Mouse (Mus musculus) stomach, postnatal 0 days (tissue): ENCODE results near the gene Klhl36. TPM values are rescaled to one million over a fixed set of nuclear protein-coding genes. Genes with fewer than 3 reads are reported as not detected.
A peak's percentile ranks its signal among the peaks of the same experiment; 100 is the strongest.
"Not testable (repeated sequence)": the region's sequence is repeated elsewhere in the genome, so short reads cannot be mapped to it uniquely, and the experiment has no call there.

Source experiments
- ATAC-seq: fragments of 200-750 bp; cut with Nextera tagmentation; 2 replicates; pipeline ENCODE4 v1.8.0; 2017; ENCODE audit not compliant: low FRiP score, low TSS enrichment
- DNase-seq: peaks from one replicate; pipeline ENCODE4 v3.0.0-alpha.2; 2016; ENCODE audit warnings: low spot score
- H3K27ac ChIP-seq: fragments of 300-500 bp; sonication (generic); replicated peaks from 2 replicates; pipeline ENCODE4 v1.5.1; 2014; ENCODE audit warnings: mild to moderate bottlenecking, control low read depth
- H3K27me3 ChIP-seq: fragments of 300-500 bp; sonication (generic); 2 replicates; pipeline ENCODE4 v1.6.1; 2014; ENCODE audit warnings: low read length; ENCODE audit not compliant: control insufficient read depth, insufficient read depth
- H3K36me3 ChIP-seq: fragments of 300-500 bp; sonication (generic); 2 replicates; pipeline ENCODE4 v1.6.1; 2014; ENCODE audit warnings: low read length, mixed read lengths; ENCODE audit not compliant: control insufficient read depth, insufficient read depth
- H3K4me1 ChIP-seq: fragments of 300-500 bp; sonication (generic); replicated peaks from 2 replicates; pipeline ENCODE4 v1.6.1; 2014; ENCODE audit warnings: antibody characterized with exemption; ENCODE audit not compliant: control insufficient read depth, insufficient read depth
- H3K4me2 ChIP-seq: fragments of 300-500 bp; sonication (generic); replicated peaks from 2 replicates; pipeline ENCODE4 v1.6.1; 2014; ENCODE audit warnings: low read depth, mild to moderate bottlenecking, control low read depth, moderate library complexity
- H3K4me3 ChIP-seq: fragments of 300-500 bp; sonication (generic); 2 replicates; pipeline ENCODE4 v1.5.1; 2014; ENCODE audit warnings: low read depth, low read length, control low read depth
- H3K9ac ChIP-seq: fragments of 300-500 bp; sonication (generic); 2 replicates; pipeline ENCODE4 v1.6.1; 2014; ENCODE audit warnings: mild to moderate bottlenecking, low read length, control low read depth, mixed read lengths
- H3K9me3 ChIP-seq: fragments of 300-500 bp; sonication (generic); 2 replicates; pipeline ENCODE4 v1.6.1; 2016; ENCODE audit warnings: low read length; ENCODE audit not compliant: control insufficient read depth
- CTCF ChIP-seq: IDR thresholded peaks from 2 replicates; pipeline ENCODE4 v1.5.1; 2016; ENCODE audit warnings: antibody characterized with exemption, low read depth, mild to moderate bottlenecking, moderate library complexity
- EP300 ChIP-seq: optimal IDR thresholded peaks from 2 replicates; pipeline ENCODE3; 2016; ENCODE audit warnings: antibody characterized with exemption
- WGBS: fragments of 180-500 bp; shearing (Covaris S2); extraction: QIAGEN DNeasy Blood & Tissue Kit; methylation state at CpG from one replicate; pipeline ENCODE4 v1.1.7; 2014; 5-methylcytosine and 5-hydroxymethylcytosine counted together
- polyA plus RNA-seq: library from polyadenylated mRNA; unstranded; fragments of >200 nt; fragmentation: Nextera tagmentation; extraction: Ambion mirVana; gene quantifications from 2 replicates; pipeline ENCODE4 v1.2.1, GENCODE M21; 2015

Gene Klhl36
- polyA plus RNA-seq, 1 experiment from 2014 or later, result 9.0 TPM

DNA sequence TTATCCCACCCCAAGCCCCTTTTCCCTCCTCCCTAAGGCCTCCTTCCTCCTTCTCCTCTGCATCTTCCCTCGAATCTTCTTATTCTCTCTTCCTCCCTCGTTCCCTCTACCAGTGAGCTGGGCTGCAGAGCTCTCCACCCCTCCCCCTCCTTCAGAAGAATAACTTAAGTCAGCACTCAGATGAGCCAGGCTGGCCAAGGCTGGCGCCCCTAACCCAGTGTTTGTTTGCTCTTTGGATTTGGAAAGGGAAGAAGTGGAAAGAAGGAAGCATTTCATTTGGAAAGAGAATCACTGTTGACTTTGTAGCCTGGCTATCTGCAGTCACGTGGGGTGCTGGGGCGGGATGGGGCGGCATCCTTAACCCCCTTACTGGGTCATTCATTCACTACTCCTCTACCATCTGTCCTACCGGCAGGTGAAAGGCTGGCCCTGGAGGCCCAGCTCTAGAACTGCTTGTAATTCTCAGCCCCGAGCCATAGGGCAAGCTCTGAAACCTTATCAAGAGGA, 21.1 kb upstream of the Klhl36 start:
- Histone ChIP-seq H3K27ac (peak overlapping the region; percentile 86), H3K9ac (peak overlapping the region; percentile 52), H3K36me3 (no peaks in the 10 kb centered on the region), H3K9me3 (no peaks in the 10 kb centered on the region), H3K4me3 (peak overlapping the region; percentile 75), H3K4me1 (peaks cover 11% of the 10 kb centered on the region; the same call in 1 of the 2 replicates), H3K27me3 (no peaks in the 10 kb centered on the region), H3K4me2 (peak overlapping the region; percentile 93)
- TF ChIP-seq EP300, result no peak
- no peak for TF ChIP-seq CTCF
- DNase-seq (peak; percentile 75), ATAC-seq (peak; percentile 28)
- 13% methylated on average over 8 of the region's 8 CpGs for WGBS

DNA sequence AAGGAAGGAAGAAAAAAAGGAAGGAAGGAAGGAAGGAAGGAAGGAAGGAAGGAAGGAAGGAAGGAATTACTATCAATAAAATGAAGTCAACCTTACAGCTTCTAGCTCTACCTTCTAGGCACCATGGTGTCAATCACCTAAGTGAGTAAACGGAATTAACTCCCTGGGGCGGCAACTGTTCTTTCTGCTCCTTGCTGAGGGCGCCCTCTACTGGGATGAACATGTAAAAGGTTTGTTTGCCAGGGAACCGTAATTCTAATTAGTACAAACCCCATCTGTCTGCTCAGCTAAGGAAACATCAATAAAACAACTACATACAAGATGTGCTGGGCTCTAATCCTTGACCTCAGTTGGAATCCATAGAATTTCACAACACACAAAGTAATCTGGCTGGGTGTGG, 18.6 kb upstream of the Klhl36 start:
- H3K27ac ChIP-seq, result no peak overlapping the region
- H3K4me3 ChIP-seq, result no peak overlapping the region
- WGBS, result 0% methylated on average over 4 of the region's 4 CpGs
- TF ChIP-seq CTCF (peak; percentile 96), EP300 (no peak)
- no peaks in the 10 kb centered on the region for H3K36me3 ChIP-seq
- ATAC-seq (no peak), DNase-seq (peak; percentile 78)
- no peak overlapping the region for H3K9ac ChIP-seq
- no peaks in the 10 kb centered on the region for H3K9me3 ChIP-seq
- no peaks in the 10 kb centered on the region for H3K27me3 ChIP-seq
- peaks cover 3% of the 10 kb centered on the region; the same call in 1 of the 2 replicates for H3K4me1 ChIP-seq
- no peak overlapping the region for H3K4me2 ChIP-seq

DNA sequence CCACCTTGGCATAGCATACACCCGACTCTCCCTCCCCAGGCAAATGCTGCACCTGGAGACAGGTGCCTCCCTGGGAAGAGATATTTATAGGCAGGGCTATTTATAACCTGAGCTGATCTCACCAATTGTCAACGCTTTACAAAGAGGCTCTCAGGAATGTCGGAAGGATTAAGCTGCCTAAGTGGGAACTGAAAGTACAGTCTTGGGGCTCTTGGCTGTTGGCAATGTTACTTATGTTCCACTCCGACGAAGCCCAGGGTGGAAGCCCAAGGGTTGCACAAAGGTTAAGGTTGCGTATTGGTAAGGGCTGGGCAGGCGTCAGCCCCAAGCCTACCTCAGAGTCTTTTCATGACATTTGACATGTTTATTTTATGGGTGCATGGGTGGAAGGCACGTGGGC, 17.5 kb upstream of the Klhl36 start:
- Histone ChIP-seq H3K4me1 (peaks cover 3% of the 10 kb centered on the region; the same call in 1 of the 2 replicates), H3K27ac (0 out of 2 replicates have a peak overlapping the region, but pooled peaks have one; percentile 4), H3K36me3 (no peaks in the 10 kb centered on the region), H3K9me3 (no peaks in the 10 kb centered on the region), H3K9ac (no peak overlapping the region), H3K4me2 (no peak overlapping the region; the same call in 1 of the 2 replicates), H3K4me3 (no peak overlapping the region), H3K27me3 (no peaks in the 10 kb centered on the region)
- ATAC-seq, result no peak
- 14% methylated on average over 8 of the region's 8 CpGs for WGBS
- peak; percentile 41 for DNase-seq
- TF ChIP-seq EP300 (no peak), CTCF (no peak)

DNA sequence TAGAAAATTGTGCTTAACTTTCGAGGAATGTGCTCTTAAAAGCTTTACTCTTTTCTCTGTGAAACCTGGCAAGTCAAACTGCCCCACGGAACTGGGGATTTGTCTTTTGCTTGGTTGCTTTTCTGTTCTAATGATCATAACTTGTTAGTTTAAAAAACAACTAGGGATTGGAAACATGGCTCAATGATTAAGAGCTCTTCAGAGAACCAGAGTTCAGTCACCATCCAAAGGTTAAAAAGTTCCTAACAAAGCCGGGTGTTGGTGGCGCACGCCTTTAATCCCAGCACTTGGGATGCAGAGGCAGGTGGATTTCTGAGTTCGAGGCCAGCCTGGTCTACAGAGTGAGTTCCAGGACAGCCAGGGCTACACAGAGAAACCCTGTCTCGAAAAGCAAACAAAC, 16.3 kb upstream of the Klhl36 start:
- not testable (repeated sequence) for H3K4me1 ChIP-seq, H3K4me2 ChIP-seq, H3K36me3 ChIP-seq, H3K9me3 ChIP-seq, H3K27me3 ChIP-seq, H3K4me3 ChIP-seq, H3K27ac ChIP-seq, H3K9ac ChIP-seq, DNase-seq, ATAC-seq
- WGBS, result 70% methylated on average over 7 of the region's 7 CpGs

DNA sequence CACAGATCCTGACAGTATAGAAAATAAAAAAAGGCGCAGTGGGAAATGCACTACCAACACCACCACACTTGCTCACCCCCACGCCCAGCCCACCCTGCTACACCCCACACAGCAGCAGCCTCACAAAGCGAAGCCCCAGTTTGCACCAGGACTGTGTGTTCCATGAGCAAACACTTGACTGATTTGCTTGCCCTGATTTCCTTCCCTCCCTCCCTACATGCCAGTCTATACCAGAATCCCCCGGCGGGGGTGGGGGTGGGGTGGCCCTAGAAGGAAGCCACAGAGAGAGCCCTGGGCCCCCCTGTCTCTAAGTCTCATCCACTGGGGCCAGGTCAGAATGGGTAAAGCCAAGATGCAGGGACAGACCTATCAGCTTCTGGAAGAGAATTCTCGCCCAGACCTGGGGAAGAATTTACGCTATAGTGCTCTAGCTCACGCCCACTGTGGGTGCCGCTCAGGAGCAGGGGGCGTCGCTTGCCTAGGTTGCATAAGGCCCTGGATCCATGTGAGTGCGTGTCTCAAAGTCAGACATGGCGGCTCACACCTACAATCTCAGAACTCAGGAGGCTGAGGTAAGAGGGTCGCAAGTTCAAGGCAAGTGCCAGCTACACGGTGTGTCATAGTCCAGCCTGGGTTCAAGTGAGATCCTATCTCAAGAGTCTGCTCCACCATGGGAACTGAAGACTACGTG, 14.7 kb upstream of the Klhl36 start:
- Histone ChIP-seq H3K36me3 (no peaks in the 10 kb centered on the region), H3K4me1 (no peaks in the 10 kb centered on the region), H3K27me3 (no peaks in the 10 kb centered on the region), H3K9me3 (no peaks in the 10 kb centered on the region), H3K4me2 (no peak overlapping the region), H3K4me3 (no peak overlapping the region), H3K9ac (no peak overlapping the region), H3K27ac (no peak overlapping the region)
- no peak for DNase-seq
- TF ChIP-seq CTCF (no peak), EP300 (no peak)
- WGBS, result 81% methylated on average over 16 of the region's 16 CpGs
- 0 out of 2 replicates have a peak, but pooled peaks have one; percentile 24 for ATAC-seq

DNA sequence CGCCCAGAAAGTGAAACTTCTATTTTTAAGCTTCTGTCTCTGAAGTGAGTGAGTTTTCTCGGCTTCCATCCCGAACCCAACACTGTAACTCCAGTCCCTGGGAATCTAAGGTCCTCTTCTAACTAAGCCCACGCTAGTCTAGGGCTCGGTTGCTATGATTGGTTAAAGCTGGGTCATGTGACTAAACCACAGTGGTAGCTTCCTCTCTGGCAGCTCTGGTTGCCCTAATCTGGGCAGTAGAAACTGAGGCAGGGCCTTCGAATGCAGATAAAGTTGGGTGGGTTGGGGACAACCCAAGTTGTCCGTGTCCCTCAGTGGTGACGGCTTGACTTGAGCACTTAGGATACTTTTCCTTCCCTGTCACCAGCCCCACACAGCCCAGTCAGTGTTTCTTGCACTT, 8.5 kb upstream of the Klhl36 start:
- no peak for DNase-seq
- H3K36me3 ChIP-seq, result no peaks in the 10 kb centered on the region
- H3K4me1 ChIP-seq, result no peaks in the 10 kb centered on the region
- no peak for ATAC-seq
- no peak overlapping the region for H3K9ac ChIP-seq
- no peak overlapping the region for H3K4me2 ChIP-seq
- no peaks in the 10 kb centered on the region for H3K27me3 ChIP-seq
- 75% methylated on average over 8 of the region's 8 CpGs for WGBS
- no peaks in the 10 kb centered on the region for H3K9me3 ChIP-seq
- no peak for TF ChIP-seq CTCF
- TF ChIP-seq EP300, result no peak
- no peak overlapping the region for H3K27ac ChIP-seq
- H3K4me3 ChIP-seq, result no peak overlapping the region
